Mouse (Mus musculus): ENCODE measurements around the gene Gbf1. TPM values are rescaled to one million over a fixed set of nuclear protein-coding genes. Genes with fewer than 3 reads are reported as not detected.

The Gbf1 gene
- polyA plus RNA-seq, 1 experiment = 348 TPM

GRCm38 (mm10) chr19:46169913-46170312 lies 17.6 kb downstream of the Gbf1 start:
- Histone ChIP-seq H3K27ac (ENCODE audit: insufficient read depth, low read depth, low read length) (no peak overlapping the region), H3K4me1 (ENCODE audit: control insufficient read depth, insufficient read depth, low read length) (no peaks in the 10 kb centered on the region), H3K4me3 (ENCODE audit: insufficient read depth, low read depth, low read length) (no peak overlapping the region)
- TF ChIP-seq CTCF (IDR thresholded peaks at IDR 0.05; ENCODE audit: insufficient read depth, low read depth, low read length) = no peak
- no peak for TF ChIP-seq POLR2A (IDR thresholded peaks at IDR 0.05; ENCODE audit: insufficient read depth, low read depth, low read length)
- WGBS = 59% methylated on average over 1 of the region's 1 CpGs

DNA sequence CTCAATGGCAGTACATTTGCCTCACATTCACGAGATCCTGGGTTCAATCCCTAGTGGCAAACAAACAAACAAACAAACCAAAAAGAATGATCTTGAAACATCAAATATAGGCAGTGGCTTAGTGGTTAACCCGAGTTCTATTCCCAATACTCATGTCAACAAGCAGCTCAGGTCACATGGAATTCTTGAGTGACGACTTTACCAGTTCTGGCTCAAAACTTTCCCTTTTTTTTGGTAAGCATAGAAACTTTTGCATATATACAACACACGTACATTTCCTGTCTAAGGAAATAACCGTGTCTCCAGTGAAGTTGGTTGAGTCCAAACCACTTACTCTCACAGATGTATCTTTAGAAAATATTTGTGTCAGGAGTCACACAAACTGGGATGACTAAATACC lies 20.2 kb downstream of the Gbf1 start:
- Histone ChIP-seq H3K4me3 (ENCODE audit: insufficient read depth, low read depth, low read length) (no peak overlapping the region), H3K27ac (ENCODE audit: insufficient read depth, low read depth, low read length) (no peak overlapping the region), H3K4me1 (ENCODE audit: control insufficient read depth, insufficient read depth, low read length) (peaks cover 6% of the 10 kb centered on the region)
- TF ChIP-seq CTCF (IDR thresholded peaks at IDR 0.05; ENCODE audit: insufficient read depth, low read depth, low read length) (no peak), POLR2A (IDR thresholded peaks at IDR 0.05; ENCODE audit: insufficient read depth, low read depth, low read length) (no peak)
- WGBS = 87% methylated on average over 5 of the region's 5 CpGs

DNA sequence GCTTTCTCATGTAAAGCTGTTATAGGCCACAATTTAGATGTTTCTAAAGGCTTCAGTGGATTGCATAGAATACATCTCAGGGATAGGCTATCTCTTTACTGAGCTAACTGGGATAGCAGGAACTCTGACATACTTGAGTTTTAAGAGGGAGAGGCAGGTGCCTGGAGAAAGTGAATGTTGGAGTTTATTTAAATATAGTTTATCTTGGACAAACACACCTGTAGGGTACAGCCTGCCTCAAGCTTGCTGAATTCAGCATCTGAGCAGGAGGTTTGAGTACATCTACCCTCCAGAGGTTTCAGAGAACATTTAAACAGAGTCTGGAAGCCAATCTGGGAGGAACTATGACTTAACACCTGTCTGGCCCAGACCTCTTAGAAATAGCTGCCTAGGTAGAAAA lies 22.9 kb downstream of the Gbf1 start:
- Histone ChIP-seq H3K27ac (ENCODE audit: insufficient read depth, low read depth, low read length) (no peak overlapping the region), H3K4me1 (ENCODE audit: control insufficient read depth, insufficient read depth, low read length) (peaks cover 8% of the 10 kb centered on the region), H3K4me3 (ENCODE audit: insufficient read depth, low read depth, low read length) (no peak overlapping the region)
- TF ChIP-seq CTCF (IDR thresholded peaks at IDR 0.05; ENCODE audit: insufficient read depth, low read depth, low read length) (no peak), POLR2A (IDR thresholded peaks at IDR 0.05; ENCODE audit: insufficient read depth, low read depth, low read length) (no peak)

- no peak overlapping the region for H3K27ac ChIP-seq (ENCODE audit: insufficient read depth, low read depth, low read length)
- peaks cover 8% of the 10 kb centered on the region for H3K4me1 ChIP-seq (ENCODE audit: control insufficient read depth, insufficient read depth, low read length)
- TF ChIP-seq POLR2A (IDR thresholded peaks at IDR 0.05; ENCODE audit: insufficient read depth, low read depth, low read length) (no peak), CTCF (IDR thresholded peaks at IDR 0.05; ENCODE audit: insufficient read depth, low read depth, low read length) (no peak)
- no peak overlapping the region for H3K4me3 ChIP-seq (ENCODE audit: insufficient read depth, low read depth, low read length)
- 9% methylated on average over 5 of the region's 5 CpGs for WGBS
These were observed 24.7 kb downstream of the Gbf1 start for GRCm38 (mm10) chr19:46177046-46177445.

DNA sequence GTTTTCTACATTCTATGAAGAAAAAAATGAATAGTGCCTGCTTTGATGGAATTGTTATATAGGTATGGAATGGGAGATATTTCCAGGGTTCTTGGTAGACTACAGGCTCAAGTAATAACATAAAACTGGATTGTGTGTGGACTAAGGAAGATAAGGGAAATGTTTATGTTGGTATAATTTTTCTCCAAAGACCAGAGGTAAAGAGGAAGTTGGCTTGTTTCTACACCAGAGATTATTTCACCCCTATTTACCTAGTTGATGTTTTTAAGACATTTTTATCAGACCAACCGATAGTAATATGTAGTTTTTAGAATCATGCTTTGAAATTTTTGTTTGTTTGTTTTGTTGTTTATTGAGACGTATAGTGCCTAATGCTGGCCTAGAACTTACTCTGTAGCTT lies 28.0 kb downstream of the Gbf1 start:
- WGBS = 90% methylated on average over 2 of the region's 2 CpGs
- H3K4me1 ChIP-seq (ENCODE audit: control insufficient read depth, insufficient read depth, low read length) = peaks cover 8% of the 10 kb centered on the region
- no peak overlapping the region for H3K27ac ChIP-seq (ENCODE audit: insufficient read depth, low read depth, low read length)
- TF ChIP-seq CTCF (IDR thresholded peaks at IDR 0.05; ENCODE audit: insufficient read depth, low read depth, low read length) = no peak
- no peak for TF ChIP-seq POLR2A (IDR thresholded peaks at IDR 0.05; ENCODE audit: insufficient read depth, low read depth, low read length)
- no peak overlapping the region for H3K4me3 ChIP-seq (ENCODE audit: insufficient read depth, low read depth, low read length)

- Histone ChIP-seq H3K4me3 (ENCODE audit: insufficient read depth, low read depth, low read length) (no peak overlapping the region), H3K27ac (ENCODE audit: insufficient read depth, low read depth, low read length) (no peak overlapping the region), H3K4me1 (ENCODE audit: control insufficient read depth, insufficient read depth, low read length) (peaks cover 5% of the 10 kb centered on the region; the same call in 1 of the 2 replicates)
- 94% methylated on average over 3 of the region's 3 CpGs for WGBS
- TF ChIP-seq CTCF (IDR thresholded peaks at IDR 0.05; ENCODE audit: insufficient read depth, low read depth, low read length) (no peak), POLR2A (IDR thresholded peaks at IDR 0.05; ENCODE audit: insufficient read depth, low read depth, low read length) (no peak)
These were observed 29.9 kb downstream of the Gbf1 start for GRCm38 (mm10) chr19:46182241-46182640.

- no peak overlapping the region for H3K27ac ChIP-seq (ENCODE audit: insufficient read depth, low read depth, low read length)
- 23% methylated on average over 3 of the region's 3 CpGs for WGBS
- 0 out of 2 replicates have a peak, but pooled peaks cover 2% of the 10 kb centered on the region for H3K4me1 ChIP-seq (ENCODE audit: control insufficient read depth, insufficient read depth, low read length)
- H3K4me3 ChIP-seq (ENCODE audit: insufficient read depth, low read depth, low read length) = no peak overlapping the region
- TF ChIP-seq CTCF (IDR thresholded peaks at IDR 0.05; ENCODE audit: insufficient read depth, low read depth, low read length) = no peak
- TF ChIP-seq POLR2A (IDR thresholded peaks at IDR 0.05; ENCODE audit: insufficient read depth, low read depth, low read length) = no peak
These were observed 34.3 kb downstream of the Gbf1 start for GRCm38 (mm10) chr19:46186611-46187010.

DNA sequence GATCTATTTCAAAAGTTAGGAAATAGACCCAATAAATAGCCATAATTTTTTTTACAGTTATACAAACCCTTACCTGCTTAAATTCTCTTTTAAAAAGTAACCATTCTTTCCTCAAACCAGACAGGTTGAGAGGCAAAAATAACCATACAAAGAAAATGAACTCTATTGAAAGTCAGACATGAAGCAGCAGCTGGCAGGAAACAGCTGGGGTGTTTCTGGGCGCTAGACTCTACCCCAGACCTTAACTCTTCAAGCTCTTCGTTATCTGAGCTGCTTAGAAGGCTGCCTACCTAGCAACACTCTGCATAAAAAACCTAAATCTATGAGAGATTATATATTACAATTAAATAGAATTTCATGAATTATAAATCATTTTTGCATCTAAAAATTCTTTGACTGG lies 34.9 kb downstream of the Gbf1 start:
- WGBS = 75% methylated on average over 2 of the region's 2 CpGs
- H3K4me1 ChIP-seq (ENCODE audit: control insufficient read depth, insufficient read depth, low read length) = 0 out of 2 replicates have a peak, but pooled peaks cover 2% of the 10 kb centered on the region
- no peak overlapping the region for H3K27ac ChIP-seq (ENCODE audit: insufficient read depth, low read depth, low read length)
- no peak overlapping the region for H3K4me3 ChIP-seq (ENCODE audit: insufficient read depth, low read depth, low read length)
- TF ChIP-seq CTCF (IDR thresholded peaks at IDR 0.05; ENCODE audit: insufficient read depth, low read depth, low read length) (no peak), POLR2A (IDR thresholded peaks at IDR 0.05; ENCODE audit: insufficient read depth, low read depth, low read length) (no peak)

DNA sequence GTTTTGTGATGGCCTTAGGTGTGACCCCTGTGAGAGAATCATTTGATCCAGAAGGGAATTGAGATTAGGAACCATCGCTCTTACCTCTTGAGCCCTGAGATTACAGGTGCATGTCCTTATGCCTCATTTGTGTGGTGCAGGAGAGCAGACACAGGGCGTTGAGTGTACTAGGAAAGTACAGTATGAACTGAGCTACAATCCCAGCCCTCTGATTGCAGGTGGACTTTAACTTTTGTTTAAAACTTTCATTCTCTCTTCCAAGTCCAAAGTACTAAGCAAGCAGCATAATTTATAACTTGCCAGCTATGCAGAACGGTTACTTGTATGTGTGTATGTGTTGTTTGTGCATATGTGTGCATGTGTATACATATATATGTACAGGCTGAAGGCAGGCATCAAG lies 46.0 kb downstream of the Gbf1 start:
- TF ChIP-seq CTCF (IDR thresholded peaks at IDR 0.05; ENCODE audit: insufficient read depth, low read depth, low read length) (no peak), POLR2A (IDR thresholded peaks at IDR 0.05; ENCODE audit: insufficient read depth, low read depth, low read length) (no peak)
- no peak overlapping the region for H3K4me3 ChIP-seq (ENCODE audit: insufficient read depth, low read depth, low read length)
- H3K27ac ChIP-seq (ENCODE audit: insufficient read depth, low read depth, low read length) = no peak overlapping the region
- no peaks in the 10 kb centered on the region for H3K4me1 ChIP-seq (ENCODE audit: control insufficient read depth, insufficient read depth, low read length)
- WGBS = 96% methylated on average over 3 of the region's 3 CpGs

DNA sequence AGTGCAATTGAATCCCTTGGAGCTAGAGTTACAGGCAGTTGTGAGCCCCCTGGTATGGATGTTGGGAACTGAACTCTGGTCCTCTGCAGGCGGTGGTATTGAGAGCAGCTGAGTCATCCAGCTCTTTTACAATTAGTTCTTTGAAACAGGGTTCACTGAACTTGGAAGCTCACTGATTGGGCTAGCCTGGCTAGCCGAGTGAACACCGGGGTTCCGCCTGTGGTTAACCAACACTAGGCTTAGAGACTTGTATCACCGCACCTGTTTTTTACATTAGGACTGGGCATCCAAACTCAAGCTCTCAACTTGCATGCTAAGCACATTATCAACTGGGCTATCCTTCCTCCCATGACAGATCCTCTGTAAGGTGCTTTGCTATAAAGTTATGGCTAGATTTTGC lies 46.6 kb downstream of the Gbf1 start:
- TF ChIP-seq CTCF (IDR thresholded peaks at IDR 0.05; ENCODE audit: insufficient read depth, low read depth, low read length) = no peak
- TF ChIP-seq POLR2A (IDR thresholded peaks at IDR 0.05; ENCODE audit: insufficient read depth, low read depth, low read length) = no peak
- Histone ChIP-seq H3K27ac (ENCODE audit: insufficient read depth, low read depth, low read length) (no peak overlapping the region), H3K4me3 (ENCODE audit: insufficient read depth, low read depth, low read length) (no peak overlapping the region), H3K4me1 (ENCODE audit: control insufficient read depth, insufficient read depth, low read length) (no peaks in the 10 kb centered on the region)
- 71% methylated on average over 5 of the region's 5 CpGs for WGBS
